Mouse (Mus musculus) intestine, embryonic 15.5 days (tissue): Measurements from ENCODE around the gene Nxn. TPM values are rescaled to one million over a fixed set of nuclear protein-coding genes. Genes with fewer than 3 reads are reported as not detected.

Source experiments
- ATAC-seq: fragments of 200-750 bp; cut with Nextera tagmentation; 2 replicates; pipeline ENCODE4 v1.8.0; 2017; ENCODE audit warnings: moderate TSS enrichment, moderate library complexity
- H3K27ac ChIP-seq: fragments of 300-500 bp; sonication (generic); 2 replicates; pipeline ENCODE4 v1.5.1; 2015; ENCODE audit warnings: mild to moderate bottlenecking, inconsistent platforms
- H3K27me3 ChIP-seq: fragments of 300-500 bp; sonication (generic); replicated peaks from 2 replicates; pipeline ENCODE4 v1.6.1; 2015; ENCODE audit warnings: inconsistent platforms
- H3K36me3 ChIP-seq: fragments of 300-500 bp; sonication (generic); 2 replicates; pipeline ENCODE4 v1.6.1; 2015; ENCODE audit warnings: inconsistent platforms
- H3K4me1 ChIP-seq: fragments of 300-500 bp; sonication (generic); replicated peaks from 2 replicates; pipeline ENCODE4 v1.6.1; 2015; ENCODE audit warnings: inconsistent platforms
- H3K4me2 ChIP-seq: fragments of 300-500 bp; sonication (generic); replicated peaks from 2 replicates; pipeline ENCODE4 v1.6.1; 2015; ENCODE audit warnings: mild to moderate bottlenecking, inconsistent platforms
- H3K4me3 ChIP-seq: fragments of 300-500 bp; sonication (generic); replicated peaks from 2 replicates; pipeline ENCODE4 v1.5.1; 2015; ENCODE audit warnings: inconsistent platforms
- H3K9ac ChIP-seq: fragments of 300-500 bp; sonication (generic); 2 replicates; pipeline ENCODE4 v1.6.1; 2015; ENCODE audit warnings: inconsistent platforms
- H3K9me3 ChIP-seq: fragments of 300-500 bp; sonication (generic); 2 replicates; pipeline ENCODE4 v1.6.1; 2016; ENCODE audit warnings: inconsistent platforms
- WGBS: fragments of 180-500 bp; shearing (Covaris S2); methylation state at CpG from one replicate; pipeline ENCODE4 v1.1.7; 2015; 5-methylcytosine and 5-hydroxymethylcytosine counted together
- polyA plus RNA-seq: library from polyadenylated mRNA; unstranded; fragments of >200 nt; fragmentation: Nextera tagmentation; extraction: Ambion mirVana; gene quantifications from 2 replicates; pipeline ENCODE4 v1.2.1, GENCODE M21; 2015

Gene Nxn
- polyA plus RNA-seq, 1 experiment from 2014 or later: 31.1 TPM

DNA sequence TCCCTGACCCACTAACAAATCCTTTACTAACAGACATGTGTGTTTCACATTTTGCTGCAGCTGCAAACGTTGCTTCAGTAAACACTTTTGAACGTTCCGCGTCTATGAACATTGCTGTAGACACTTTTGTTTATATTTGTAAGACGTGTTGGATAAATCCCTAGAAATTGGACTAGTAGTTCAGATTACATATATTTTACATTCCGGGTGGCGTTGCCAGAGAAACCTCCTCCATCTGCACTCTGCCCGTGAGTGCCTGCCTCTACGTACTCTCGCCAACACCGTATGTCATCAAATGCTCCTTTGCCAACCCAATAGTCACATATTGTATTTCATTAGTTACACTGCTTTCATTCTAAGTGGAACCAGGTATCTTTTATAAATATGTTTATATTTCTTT, 59.8 kb downstream of the Nxn start:
- H3K4me3 ChIP-seq: no peak overlapping the region
- H3K27me3 ChIP-seq: no peaks in the 10 kb centered on the region
- H3K36me3 ChIP-seq: no peaks in the 10 kb centered on the region
- H3K4me1 ChIP-seq: peaks cover 30% of the 10 kb centered on the region; the same call in 1 of the 2 replicates
- 51% methylated on average over 11 of the region's 11 CpGs for WGBS
- H3K9ac ChIP-seq: no peak overlapping the region
- ATAC-seq: no peak
- no peaks in the 10 kb centered on the region for H3K9me3 ChIP-seq
- H3K27ac ChIP-seq: peak overlapping the region; percentile 64; the same call in 1 of the 2 replicates
- no peak overlapping the region for H3K4me2 ChIP-seq

DNA sequence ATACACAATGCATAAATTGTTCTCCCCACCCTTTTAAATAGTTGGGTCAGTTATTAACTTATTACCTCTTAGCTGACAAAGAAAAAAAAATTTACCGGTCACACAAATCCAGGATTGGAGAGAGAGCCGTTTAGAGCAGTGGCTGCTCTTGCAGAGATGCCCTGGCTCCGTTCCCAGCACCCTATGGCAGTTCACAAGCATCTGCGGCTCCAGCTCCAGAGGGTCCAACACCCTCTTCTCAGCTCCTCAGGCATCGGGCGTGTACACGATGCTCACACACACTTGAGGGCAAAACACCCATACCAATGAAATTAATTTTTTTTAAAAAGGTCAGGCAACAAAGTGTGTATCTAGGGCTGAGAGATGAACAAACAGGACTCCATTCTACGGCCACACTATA, 60.3 kb downstream of the Nxn start:
- WGBS: 70% methylated on average over 8 of the region's 8 CpGs
- no peak overlapping the region for H3K4me3 ChIP-seq
- ATAC-seq: no peak
- no peak overlapping the region for H3K4me2 ChIP-seq
- no peaks in the 10 kb centered on the region for H3K36me3 ChIP-seq
- no peak overlapping the region for H3K9ac ChIP-seq
- H3K4me1 ChIP-seq: peaks cover 28% of the 10 kb centered on the region; the same call in 1 of the 2 replicates
- peak overlapping the region; percentile 64; the same call in 1 of the 2 replicates for H3K27ac ChIP-seq
- H3K9me3 ChIP-seq: no peaks in the 10 kb centered on the region
- no peaks in the 10 kb centered on the region for H3K27me3 ChIP-seq

DNA sequence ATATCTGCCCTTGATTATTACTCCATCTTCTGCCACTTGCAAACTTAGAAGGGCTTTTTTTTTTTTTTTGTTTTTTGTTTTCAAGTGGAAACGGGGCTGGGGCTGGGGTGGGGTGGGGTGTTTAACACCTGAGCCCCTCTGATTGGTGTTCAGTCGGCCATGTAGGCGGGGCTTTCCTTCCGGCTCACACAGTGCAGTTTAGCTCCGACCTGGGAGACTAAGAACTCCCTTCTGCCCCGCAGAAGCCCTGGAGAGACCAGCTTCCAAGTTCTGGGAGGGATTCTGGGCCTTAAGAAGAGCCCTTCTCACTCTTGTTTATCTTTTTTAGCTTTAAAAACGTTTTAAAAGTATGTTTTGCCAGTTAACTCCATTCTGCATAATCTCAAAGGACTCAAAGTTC, 61.2 kb downstream of the Nxn start:
- H3K9me3 ChIP-seq: no peaks in the 10 kb centered on the region
- ATAC-seq: peak; percentile 85
- no peak overlapping the region for H3K9ac ChIP-seq
- no peaks in the 10 kb centered on the region for H3K36me3 ChIP-seq
- H3K4me1 ChIP-seq: peaks cover 22% of the 10 kb centered on the region; the same call in 1 of the 2 replicates
- H3K4me3 ChIP-seq: no peak overlapping the region
- no peaks in the 10 kb centered on the region for H3K27me3 ChIP-seq
- 12% methylated on average over 7 of the region's 7 CpGs for WGBS
- peak overlapping the region; percentile 35 for H3K4me2 ChIP-seq
- H3K27ac ChIP-seq: peak overlapping the region; percentile 44; the same call in 1 of the 2 replicates

DNA sequence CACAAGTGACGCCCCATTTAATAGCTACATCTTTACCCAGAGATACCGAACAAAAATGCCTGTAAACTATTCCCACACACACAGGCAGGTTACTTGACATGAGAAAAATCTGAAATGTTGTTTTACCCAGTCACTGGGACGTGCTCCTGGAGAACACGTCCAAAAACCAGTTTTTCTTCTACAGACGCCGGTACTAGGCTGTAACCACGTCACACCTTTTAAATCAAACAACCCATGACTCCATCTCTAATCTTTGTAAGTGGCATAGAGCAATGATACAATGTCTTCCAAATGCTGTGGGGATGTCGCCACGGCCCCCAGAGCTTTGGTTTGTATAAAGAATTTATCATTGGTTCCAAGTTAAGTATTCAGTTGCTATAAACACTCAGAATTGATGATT, 61.7 kb downstream of the Nxn start:
- 54% methylated on average over 9 of the region's 9 CpGs for WGBS
- Histone ChIP-seq H3K9me3 (no peaks in the 10 kb centered on the region), H3K9ac (no peak overlapping the region), H3K36me3 (no peaks in the 10 kb centered on the region), H3K4me1 (peaks cover 25% of the 10 kb centered on the region; the same call in 1 of the 2 replicates), H3K27ac (no peak overlapping the region), H3K4me2 (peak overlapping the region; percentile 35), H3K4me3 (no peak overlapping the region), H3K27me3 (no peaks in the 10 kb centered on the region)
- ATAC-seq: no peak

DNA sequence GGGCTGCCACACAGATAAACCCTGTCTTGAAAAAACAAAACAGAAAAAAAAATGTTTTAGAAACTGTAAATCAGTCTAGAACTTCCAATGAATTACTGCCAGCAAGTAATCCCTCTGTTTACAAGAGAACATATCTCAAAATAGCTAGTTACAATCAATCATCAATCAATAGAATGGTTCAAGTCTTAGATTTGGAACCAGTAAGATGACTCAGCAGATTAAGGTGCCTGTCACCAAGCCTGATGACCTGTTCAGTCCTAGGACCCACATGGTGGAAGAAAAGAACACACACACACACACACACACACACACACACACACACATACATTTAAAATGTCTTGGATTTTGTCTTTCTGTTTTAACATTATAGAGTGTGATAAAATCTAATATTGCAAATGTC, 62.7 kb downstream of the Nxn start:
- no peaks in the 10 kb centered on the region for H3K9me3 ChIP-seq
- no peak overlapping the region for H3K4me2 ChIP-seq

DNA sequence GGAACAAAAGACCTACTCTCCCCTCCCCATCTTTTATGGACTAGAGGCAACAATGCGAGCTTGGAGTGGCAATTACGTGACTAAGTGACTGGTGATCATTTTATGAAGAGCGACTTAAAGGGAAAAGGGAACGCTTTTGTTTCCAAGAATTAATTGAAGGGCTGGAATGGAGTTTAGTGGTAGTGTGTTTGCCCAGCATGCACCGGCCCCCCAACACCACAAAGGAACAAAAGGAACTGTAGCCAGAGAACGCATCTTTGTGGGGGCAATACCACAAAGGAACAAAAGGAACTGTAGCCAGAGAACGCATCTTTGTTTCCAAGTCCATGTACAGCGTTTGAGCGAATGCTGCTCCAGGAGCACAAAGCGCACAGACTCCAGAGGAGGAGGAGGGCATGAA, 64.0 kb downstream of the Nxn start:
- Histone ChIP-seq H3K9me3 (no peaks in the 10 kb centered on the region), H3K36me3 (no peaks in the 10 kb centered on the region), H3K4me2 (no peak overlapping the region), H3K27me3 (no peaks in the 10 kb centered on the region), H3K27ac (no peak overlapping the region), H3K9ac (no peak overlapping the region), H3K4me3 (no peak overlapping the region), H3K4me1 (peaks cover 15% of the 10 kb centered on the region; the same call in 1 of the 2 replicates)
- ATAC-seq: no peak
- WGBS: 85% methylated on average over 10 of the region's 10 CpGs

More for the DNA sequence above, 62.7 kb downstream of the Nxn start:
- H3K4me3 ChIP-seq: no peak overlapping the region
- no peak overlapping the region for H3K9ac ChIP-seq
- ATAC-seq: no peak
- H3K4me1 ChIP-seq: peaks cover 19% of the 10 kb centered on the region; the same call in 1 of the 2 replicates
- H3K27ac ChIP-seq: no peak overlapping the region
- H3K27me3 ChIP-seq: no peaks in the 10 kb centered on the region
- H3K36me3 ChIP-seq: no peaks in the 10 kb centered on the region

DNA sequence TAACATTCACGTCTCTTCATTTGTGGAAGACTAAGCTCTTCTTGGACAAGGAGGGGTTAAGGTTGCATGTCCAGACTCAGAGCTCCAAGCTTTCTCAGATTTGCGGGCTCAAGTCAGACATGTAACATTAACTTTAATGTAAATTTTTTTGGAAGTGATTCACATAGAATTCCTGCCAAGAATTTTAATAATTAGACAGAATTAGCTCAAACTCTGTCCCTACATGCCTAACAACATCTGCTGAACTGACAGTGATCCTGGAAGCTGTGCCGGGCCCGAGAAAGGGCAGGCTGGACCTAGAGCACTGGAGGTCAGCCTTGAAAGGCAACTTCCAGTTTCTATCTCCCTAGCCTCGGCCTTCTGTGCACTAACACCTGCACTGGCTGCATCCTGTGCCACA, 66.7 kb downstream of the Nxn start:
- H3K4me3 ChIP-seq: no peak overlapping the region
- no peaks in the 10 kb centered on the region for H3K9me3 ChIP-seq
- no peak overlapping the region for H3K9ac ChIP-seq
- ATAC-seq: 0 out of 2 replicates have a peak, but pooled peaks have one; percentile 8
- no peaks in the 10 kb centered on the region for H3K36me3 ChIP-seq
- H3K27ac ChIP-seq: peak overlapping the region; percentile 56; the same call in 1 of the 2 replicates
- H3K4me1 ChIP-seq: peaks cover 22% of the 10 kb centered on the region
- H3K4me2 ChIP-seq: no peak overlapping the region
- WGBS: 37% methylated on average over 5 of the region's 5 CpGs
- H3K27me3 ChIP-seq: no peaks in the 10 kb centered on the region

DNA sequence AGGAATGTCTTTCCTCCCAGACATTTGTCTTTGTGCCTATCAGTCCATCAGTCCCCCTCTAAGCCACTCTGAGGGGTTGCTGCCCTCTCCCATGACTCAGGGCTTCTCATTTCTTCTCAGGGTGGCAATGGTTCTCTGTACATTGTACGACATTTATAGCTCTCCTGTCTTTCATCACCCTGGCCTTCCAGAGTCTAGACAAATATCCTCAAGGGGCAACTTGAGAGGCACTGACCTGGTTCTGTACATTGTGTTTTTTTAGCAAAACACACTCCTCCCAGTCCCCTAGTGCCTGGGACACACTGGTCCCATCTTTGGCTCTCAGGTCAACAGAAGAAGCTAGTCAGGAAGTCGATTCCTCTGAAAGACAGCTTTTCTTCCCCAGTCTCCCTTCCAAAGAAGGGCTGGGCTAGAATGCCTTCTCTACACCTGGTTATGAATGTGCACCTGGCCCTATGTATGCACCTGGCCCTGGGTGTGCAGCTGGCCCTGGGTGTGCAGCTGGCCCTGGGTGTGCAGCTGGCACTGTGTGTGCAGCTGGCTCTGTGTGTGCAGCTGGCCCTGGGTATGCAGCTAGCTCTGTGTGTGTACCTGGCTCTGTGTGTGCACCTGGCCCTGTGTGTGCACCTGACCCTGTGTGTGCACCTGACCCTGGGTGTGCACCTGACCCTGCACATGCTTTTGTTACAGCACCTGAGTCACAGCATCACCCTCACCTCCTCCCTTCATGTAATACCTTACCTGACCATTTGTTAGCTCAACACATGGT, 70.2 kb downstream of the Nxn start:
- WGBS: 41% methylated on average over 2 of the region's 2 CpGs
- Histone ChIP-seq H3K9ac (no peak overlapping the region), H3K4me3 (no peak overlapping the region), H3K27me3 (no peaks in the 10 kb centered on the region), H3K4me1 (peaks cover 48% of the 10 kb centered on the region), H3K4me2 (no peak overlapping the region), H3K27ac (0 out of 2 replicates have a peak overlapping the region, but pooled peaks have one; percentile 13), H3K9me3 (no peaks in the 10 kb centered on the region), H3K36me3 (no peaks in the 10 kb centered on the region)
- peak; percentile 41; the same call in 1 of the 2 replicates for ATAC-seq

DNA sequence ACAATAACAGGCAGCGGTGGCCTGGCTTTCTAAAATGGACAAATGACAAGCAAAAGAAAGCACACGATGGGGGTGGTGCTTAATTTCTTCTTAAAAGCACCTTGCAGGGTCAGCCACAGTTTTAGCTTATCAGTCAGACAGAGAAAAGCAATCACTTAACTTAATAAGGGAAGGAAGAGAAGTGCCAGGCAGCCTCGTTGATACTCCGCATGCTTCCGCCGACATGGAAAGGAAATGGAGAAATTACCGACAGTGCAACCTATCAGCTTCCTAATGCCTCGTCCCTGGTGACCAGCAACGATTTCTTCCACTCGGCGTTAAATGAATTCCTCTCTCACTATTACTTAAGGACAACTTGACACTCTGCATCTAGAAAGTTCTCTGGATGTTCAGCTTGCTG, 70.9 kb downstream of the Nxn start:
- H3K4me2 ChIP-seq: no peak overlapping the region
- WGBS: 44% methylated on average over 11 of the region's 11 CpGs
- 0 out of 2 replicates have a peak overlapping the region, but pooled peaks have one; percentile 13 for H3K27ac ChIP-seq

DNA sequence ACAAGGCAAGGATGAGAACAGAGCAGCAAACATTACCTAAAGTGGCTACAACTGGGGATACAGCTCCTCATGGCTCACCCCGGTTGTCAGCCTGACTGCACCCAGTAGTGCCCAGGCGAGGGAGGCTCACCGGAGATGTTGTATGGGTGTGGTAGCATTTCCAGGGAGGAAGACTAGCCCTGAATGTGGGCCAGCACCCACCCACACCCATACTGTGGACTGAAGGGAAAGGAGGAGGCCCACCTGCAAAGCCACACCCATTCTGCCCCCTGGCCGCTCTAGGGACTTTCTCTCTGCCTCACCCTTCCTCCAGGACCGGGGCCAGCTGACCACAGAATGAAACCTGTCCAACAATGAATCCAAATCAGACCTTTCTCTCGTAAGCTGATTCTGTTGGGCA, 72.3 kb downstream of the Nxn start:
- no peak for ATAC-seq
- Histone ChIP-seq H3K36me3 (no peaks in the 10 kb centered on the region), H3K4me1 (peaks cover 49% of the 10 kb centered on the region), H3K9ac (no peak overlapping the region), H3K27ac (no peak overlapping the region), H3K4me2 (no peak overlapping the region), H3K27me3 (no peaks in the 10 kb centered on the region), H3K9me3 (no peaks in the 10 kb centered on the region), H3K4me3 (no peak overlapping the region)
- WGBS: 55% methylated on average over 6 of the region's 6 CpGs

More for the DNA sequence above, 70.9 kb downstream of the Nxn start:
- Histone ChIP-seq H3K9ac (no peak overlapping the region), H3K4me1 (peaks cover 50% of the 10 kb centered on the region), H3K36me3 (no peaks in the 10 kb centered on the region), H3K9me3 (no peaks in the 10 kb centered on the region), H3K4me3 (no peak overlapping the region), H3K27me3 (no peaks in the 10 kb centered on the region)
- no peak for ATAC-seq

DNA sequence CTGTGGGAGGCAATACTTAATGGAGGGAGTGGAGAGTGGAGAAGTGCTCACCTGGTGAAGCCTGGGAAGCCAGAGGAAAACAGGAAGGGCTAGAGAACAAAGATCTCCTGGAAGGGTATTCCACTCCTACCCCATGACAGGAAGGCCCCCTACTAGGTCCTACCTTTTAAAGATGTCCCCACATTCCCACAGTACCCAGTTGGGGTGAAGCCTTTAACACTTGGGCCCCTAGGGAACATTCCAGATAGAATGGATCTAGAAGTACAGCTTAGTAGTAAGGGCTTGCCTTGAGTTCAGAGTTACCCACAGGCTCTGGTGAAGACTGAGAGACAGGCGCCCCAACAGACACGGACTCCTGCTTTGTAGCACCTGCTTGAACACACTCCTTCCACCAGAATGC, 72.9 kb downstream of the Nxn start:
- WGBS: 87% methylated on average over 2 of the region's 2 CpGs

DNA sequence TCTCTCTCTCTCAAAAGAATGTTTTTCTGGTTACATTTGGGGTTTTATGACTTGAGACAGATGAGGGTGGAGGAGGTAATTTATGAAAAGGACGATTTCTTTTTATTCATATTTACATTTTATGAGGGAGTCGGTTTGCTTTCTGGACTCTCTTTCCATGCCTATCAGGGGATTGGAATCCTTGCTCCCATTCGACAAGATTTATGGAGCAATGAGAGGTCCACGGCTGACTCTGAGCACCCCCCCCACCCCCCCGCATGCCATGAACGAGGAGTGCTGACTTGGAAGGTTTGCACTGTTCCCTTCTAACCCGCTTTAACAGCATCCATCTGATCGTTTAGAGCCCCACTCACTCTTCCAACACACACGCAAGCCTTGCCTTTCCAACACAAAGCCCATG, 74.1 kb downstream of the Nxn start:
- Histone ChIP-seq H3K4me1 (peaks cover 50% of the 10 kb centered on the region), H3K27ac (no peak overlapping the region)
- WGBS: 34% methylated on average over 9 of the region's 9 CpGs

More for the DNA sequence above, 72.9 kb downstream of the Nxn start:
- no peak overlapping the region for H3K4me2 ChIP-seq
- ATAC-seq: no peak
- H3K4me3 ChIP-seq: no peak overlapping the region
- peaks cover 49% of the 10 kb centered on the region for H3K4me1 ChIP-seq
- H3K27me3 ChIP-seq: no peaks in the 10 kb centered on the region
- no peak overlapping the region for H3K9ac ChIP-seq
- H3K27ac ChIP-seq: no peak overlapping the region
- no peaks in the 10 kb centered on the region for H3K9me3 ChIP-seq
- no peaks in the 10 kb centered on the region for H3K36me3 ChIP-seq

DNA sequence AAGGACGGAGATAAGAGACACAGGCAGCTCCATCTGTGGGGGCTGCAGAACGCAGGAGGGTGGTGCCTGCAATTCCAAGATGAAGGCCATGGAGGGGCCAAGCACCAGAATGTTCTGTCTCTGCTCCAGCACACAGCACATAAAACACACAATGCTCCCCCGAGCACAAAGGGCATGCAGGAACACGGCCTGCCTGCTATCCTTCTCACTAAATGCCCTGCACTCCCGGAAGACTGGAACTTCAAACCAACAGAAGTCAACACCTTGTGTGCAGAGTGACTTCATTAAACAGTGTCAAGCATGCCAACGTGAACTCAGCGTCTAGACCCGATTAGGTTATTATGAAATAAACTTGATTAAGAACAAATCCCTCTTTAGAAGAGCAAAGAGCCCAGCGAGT, 74.7 kb downstream of the Nxn start:
- H3K9ac ChIP-seq: no peak overlapping the region
- no peak overlapping the region for H3K4me2 ChIP-seq
- ATAC-seq: no peak
- no peak overlapping the region for H3K4me3 ChIP-seq
- peaks cover 56% of the 10 kb centered on the region for H3K4me1 ChIP-seq
- H3K36me3 ChIP-seq: no peaks in the 10 kb centered on the region
- H3K27ac ChIP-seq: peak overlapping the region; percentile 41; the same call in 1 of the 2 replicates
- 38% methylated on average over 9 of the region's 9 CpGs for WGBS
- H3K27me3 ChIP-seq: no peaks in the 10 kb centered on the region
- no peaks in the 10 kb centered on the region for H3K9me3 ChIP-seq

More for the DNA sequence above, 74.1 kb downstream of the Nxn start:
- Histone ChIP-seq H3K4me2 (no peak overlapping the region), H3K27me3 (no peaks in the 10 kb centered on the region), H3K9me3 (no peaks in the 10 kb centered on the region), H3K4me3 (no peak overlapping the region), H3K9ac (no peak overlapping the region), H3K36me3 (no peaks in the 10 kb centered on the region)
- ATAC-seq: peak; percentile 27; the same call in 1 of the 2 replicates
